Mouse (Mus musculus) cortical plate, adult 2 months (tissue): ENCODE data around the gene Tmem208.

Source experiments
- CTCF ChIP-seq: fragments of 200-500 bp; IDR thresholded peaks from 2 replicates; pipeline ENCODE4 v1.5.1; 2011; ENCODE audit warnings: mild to moderate bottlenecking, control low read depth, low read length; ENCODE audit not compliant: insufficient read depth; ENCODE audit errors: extremely low read depth
- POLR2A ChIP-seq: fragments of 200-500 bp; IDR thresholded peaks from 2 replicates; pipeline ENCODE4 v1.6.1; 2011; ENCODE audit warnings: mild to moderate bottlenecking, low read length, control low read depth; ENCODE audit not compliant: insufficient read depth; ENCODE audit errors: extremely low read depth

GRCm38 (mm10) chr8:105308428-105308827 is 17.7 kb upstream of the Tmem208 start:
- no peak for TF ChIP-seq POLR2A
- no peak for TF ChIP-seq CTCF
